Mouse (Mus musculus) heart, adult 9 months (tissue): ENCODE measurements at regions not wholly inside any gene's neighbourhood (a gene's known extent, or its start where the extent isn't known, plus 50 kb on each side); places are given as distances from the start of the nearest gene placed in this dataset.
"Not testable (repeated sequence)": the region's sequence is repeated elsewhere in the genome, so short reads cannot be mapped to it uniquely, and the experiment has no call there.

ENCODE experiments used
- DNase-seq, 2 experiments: peaks; one replicate each; pipeline ENCODE4 v3.0.0; 2022; ENCODE audit warnings: low spot score in 2 of 2

- no peak for DNase-seq
Observed at GRCm38 (mm10) chr5:50343681-50344080, 284.9 kb upstream of the Adgra3 start.

DNA sequence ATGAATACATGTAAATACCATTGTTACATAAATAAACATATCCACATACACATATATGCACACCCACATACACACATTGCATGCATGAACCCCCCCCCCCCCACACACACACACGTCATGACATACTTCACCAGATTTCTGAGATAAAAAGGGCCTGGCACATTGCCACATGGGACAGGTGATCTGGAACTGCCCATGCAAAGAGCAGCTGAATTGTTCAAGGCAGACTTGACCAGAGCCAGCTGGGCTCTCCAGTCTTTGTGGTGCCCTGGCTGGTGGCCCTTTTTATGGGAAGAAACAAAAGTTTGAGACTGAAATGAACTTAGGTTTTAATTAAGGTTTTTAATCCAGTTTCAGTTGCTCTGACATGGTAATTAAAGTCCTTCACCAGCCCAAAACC, 250.7 kb upstream of the Adgra3 start:
- no peak for DNase-seq

DNA sequence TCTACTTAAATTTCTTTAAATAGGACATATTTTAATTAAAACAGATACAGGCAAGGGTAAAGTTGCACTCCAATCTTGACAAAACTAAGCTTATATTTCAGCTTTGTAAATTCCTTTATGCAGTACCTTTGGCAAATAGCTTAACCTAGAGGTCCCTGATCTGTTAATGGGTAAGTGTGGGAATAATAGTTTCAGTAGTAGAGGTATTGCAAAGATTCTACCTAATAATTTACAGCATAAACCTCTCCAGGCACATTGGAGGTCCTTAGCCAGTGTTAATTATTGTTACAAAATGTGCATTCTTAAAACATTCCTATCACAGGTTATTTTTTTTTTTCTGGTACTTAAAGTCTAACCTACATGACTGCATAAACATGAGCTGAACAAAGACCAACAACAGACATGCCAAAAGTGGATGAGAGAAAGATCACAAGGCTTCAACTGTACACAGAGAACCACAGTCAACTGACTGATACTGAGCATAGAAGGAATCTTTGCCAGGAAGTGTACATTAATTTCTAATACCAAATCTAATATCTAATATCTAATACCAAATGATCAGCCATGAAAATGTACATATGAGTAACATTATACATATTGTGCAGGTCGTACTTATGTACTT, 245.2 kb upstream of the Adgra3 start:
- DNase-seq: no peak

DNA sequence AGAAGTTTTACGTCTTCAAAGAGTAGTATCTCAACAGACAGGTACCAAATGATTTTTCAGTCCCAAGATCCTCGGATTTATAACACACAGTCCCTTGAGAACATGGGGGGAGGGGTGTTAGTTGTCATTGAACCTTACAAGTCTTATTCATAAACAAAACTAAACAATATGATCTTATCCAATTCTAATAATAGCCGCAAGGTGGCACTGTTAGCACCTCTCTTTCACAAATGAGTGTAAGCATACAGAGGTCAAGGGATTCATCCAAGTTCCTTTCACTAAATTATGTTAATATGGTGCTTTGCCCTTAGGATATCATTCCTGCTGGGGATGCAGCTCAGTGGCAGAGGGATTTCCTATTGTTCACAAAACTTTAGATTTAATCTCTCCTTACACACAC, 235.0 kb upstream of the Adgra3 start:
- no peak for DNase-seq

- DNase-seq: no peak
Observed at GRCm38 (mm10) chr5:50290879-50291410, 232.1 kb upstream of the Adgra3 start.

- no peak for DNase-seq
Observed at GRCm38 (mm10) chr5:50260417-50260816, 201.6 kb upstream of the Adgra3 start.

- DNase-seq: no peak
Observed at GRCm38 (mm10) chr5:50258017-50258416, 199.2 kb upstream of the Adgra3 start.

DNA sequence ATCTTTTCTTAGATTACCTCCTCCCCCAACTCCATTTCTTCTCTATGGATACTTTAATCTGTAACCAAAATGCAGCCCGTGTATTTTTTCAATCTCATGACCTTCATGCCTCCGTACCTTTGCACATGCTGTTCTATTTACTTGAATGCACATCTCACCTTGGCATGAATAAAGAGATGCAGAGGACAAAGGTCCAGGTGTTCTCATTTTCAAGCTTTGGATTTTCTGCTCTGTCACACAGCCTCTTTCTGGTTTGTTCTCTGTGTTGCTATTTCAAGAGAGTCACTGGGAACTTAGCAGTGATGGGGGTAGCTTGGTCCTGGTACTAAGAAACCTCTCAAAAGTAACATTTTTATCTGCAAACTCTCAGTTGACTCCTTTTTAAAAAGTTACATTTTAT, 175.3 kb upstream of the Adgra3 start:
- DNase-seq: no peak

- no peak for DNase-seq
Observed at GRCm38 (mm10) chr5:50216956-50217355, 158.2 kb upstream of the Adgra3 start.

- DNase-seq: no peak
Observed at GRCm38 (mm10) chr5:50215960-50216359, 157.2 kb upstream of the Adgra3 start.

DNA sequence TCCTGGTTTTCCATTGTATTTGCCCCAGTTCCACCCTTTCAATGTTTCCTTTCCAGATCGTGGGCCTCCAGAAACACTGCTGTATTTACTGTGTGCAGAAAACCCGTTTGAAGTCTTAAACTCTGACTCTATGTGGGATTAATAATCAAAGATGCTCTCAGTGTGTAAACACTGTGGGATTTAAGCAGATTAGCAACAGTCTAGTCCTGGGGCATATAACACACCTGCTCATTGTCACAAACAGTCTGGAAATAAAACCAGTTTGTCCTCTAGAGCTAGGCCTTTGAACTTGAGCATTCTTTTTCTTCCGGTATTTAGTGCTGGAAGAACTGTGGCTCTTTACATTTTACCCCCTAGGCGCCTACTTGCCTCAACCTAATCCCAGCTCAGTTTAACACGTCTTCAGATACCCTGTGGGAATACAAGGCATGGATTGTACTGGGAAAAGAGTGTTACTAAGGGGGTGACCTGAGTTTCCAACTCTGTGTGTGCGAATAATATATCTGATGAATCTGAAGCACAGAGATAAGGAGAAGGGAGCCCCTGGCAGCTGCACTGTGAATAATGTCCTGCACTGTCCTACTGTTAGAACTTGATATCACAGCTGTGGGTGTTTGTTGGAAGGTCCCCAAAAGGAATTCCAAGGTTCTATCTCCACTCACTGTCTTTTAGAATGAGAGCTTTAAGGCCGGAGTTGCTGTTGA, 143.7 kb upstream of the Adgra3 start:
- no peak for DNase-seq

DNA sequence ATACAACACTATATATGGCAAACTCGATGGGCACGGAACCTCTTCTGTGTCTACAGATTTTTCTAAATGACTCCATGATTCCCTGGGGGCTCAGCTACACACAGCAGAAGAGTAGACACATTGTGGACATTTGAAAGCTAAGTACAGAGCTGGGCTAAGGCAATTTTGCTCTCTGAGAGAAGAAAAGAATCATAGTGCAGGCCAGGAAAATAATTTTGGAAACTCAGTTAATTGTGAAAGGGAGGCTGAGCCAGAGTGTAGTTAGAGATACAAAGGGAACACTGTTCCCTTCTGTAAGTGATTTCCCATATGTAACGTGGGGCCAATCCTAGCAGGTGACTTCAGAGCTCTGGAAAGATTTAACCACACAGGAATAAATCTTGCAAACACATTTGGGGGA, 137.6 kb upstream of the Adgra3 start:
- no peak for DNase-seq

- DNase-seq: no peak
Observed at GRCm38 (mm10) chr5:50195993-50196392, 137.2 kb upstream of the Adgra3 start.

GRCm38 (mm10) chr5:50189394-50189793, 130.6 kb upstream of the Adgra3 start:
- DNase-seq: no peak

DNA sequence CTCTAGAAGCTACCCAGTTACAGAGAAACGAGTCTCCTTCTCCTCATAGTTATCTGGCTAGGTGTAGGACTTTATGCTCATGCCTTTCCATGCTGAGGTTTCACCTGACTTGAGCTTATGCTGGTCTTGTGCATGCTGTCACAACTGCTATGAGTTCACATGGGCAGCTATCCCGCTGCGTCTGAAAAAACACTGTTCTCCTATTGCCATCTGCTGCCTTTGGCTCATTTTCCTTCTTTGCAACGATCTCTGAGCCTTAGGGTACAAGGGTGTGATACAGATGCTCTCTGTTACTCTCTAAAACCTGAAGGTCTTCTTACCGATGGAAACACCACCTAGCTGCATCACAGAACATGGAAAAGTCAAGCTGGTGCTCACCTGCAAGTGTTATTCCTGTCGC, 123.9 kb upstream of the Adgra3 start:
- no peak for DNase-seq

GRCm38 (mm10) chr5:50156557-50156956, 97.8 kb upstream of the Adgra3 start:
- DNase-seq: no peak

- not testable (repeated sequence) for DNase-seq
Observed at GRCm38 (mm10) chr5:50155170-50155860, 96.5 kb upstream of the Adgra3 start.

- DNase-seq: peak; percentile 7 to 22
Observed at GRCm38 (mm10) chr5:50146926-50147325, 88.1 kb upstream of the Adgra3 start.

DNA sequence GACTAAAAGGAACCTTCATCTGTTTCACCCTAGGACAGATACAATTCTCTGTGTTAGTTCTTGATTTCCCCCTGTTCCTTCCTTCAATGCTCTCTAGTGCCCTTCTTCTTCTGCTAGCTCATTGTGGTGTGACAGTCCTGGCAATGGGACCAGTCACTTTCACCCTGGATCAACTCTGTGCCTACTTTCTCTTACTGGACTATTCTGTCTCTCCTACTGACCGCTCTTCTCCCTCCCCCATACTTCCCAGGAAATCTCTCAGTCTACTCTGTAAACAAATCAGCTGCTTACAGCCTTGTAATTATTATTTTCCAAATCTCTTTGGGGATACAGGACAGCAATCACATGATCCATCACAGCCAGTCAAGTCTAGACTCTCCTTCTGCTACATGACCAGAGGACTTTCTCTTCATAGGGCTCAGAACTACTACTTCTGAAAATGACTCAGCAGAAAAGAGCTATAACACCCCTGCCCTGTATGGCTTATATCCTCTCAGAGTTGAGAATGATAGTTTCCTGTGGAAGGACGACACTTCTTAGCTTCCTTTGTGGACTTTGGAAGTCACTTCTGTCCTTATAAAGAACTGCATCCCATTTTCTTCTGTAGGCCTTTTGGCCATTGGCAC, 86.8 kb upstream of the Adgra3 start:
- no peak for DNase-seq

GRCm38 (mm10) chr5:50130202-50130601, 71.4 kb upstream of the Adgra3 start:
- no peak for DNase-seq

GRCm38 (mm10) chr5:50128972-50129371, 70.2 kb upstream of the Adgra3 start:
- no peak for DNase-seq

GRCm38 (mm10) chr5:50126594-50126993, 67.8 kb upstream of the Adgra3 start:
- no peak for DNase-seq
